Comparison of ENCODE assay signal across 11 mouse cellular contexts in the genomic region with DNA sequence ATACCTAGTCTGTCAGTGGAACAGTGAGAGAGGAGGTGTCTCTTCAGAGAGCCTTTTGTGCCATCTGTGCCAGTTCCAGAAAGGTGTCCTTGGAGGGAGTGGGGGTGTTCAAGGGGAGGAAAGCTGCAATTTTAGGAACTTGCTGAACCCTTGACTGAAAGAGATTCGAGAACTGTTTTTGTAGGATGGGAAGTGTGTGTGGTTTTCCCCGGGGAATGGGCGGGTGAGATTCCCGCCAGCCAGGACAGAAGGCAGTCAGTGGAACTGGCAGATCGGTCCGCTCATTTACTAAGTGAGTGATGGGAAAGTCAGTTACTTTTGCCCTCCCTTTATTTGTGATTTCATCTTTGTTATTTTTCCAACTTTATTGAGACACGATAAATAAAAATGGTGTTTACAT.
"Had no signal": no experiment of that assay in that cellular context is flagged by ENCODE, and none has a peak within 500 bp of the region (broad histone marks: within the 10 kb centered on the region; RNA-seq: fewer than 3 reads in every experiment).

No protein-coding gene starts in this region.

- ATAC-seq: liver, embryonic 12.5 days; midbrain, embryonic 13.5 days had no signal

- DNase-seq: kidney, postnatal 25 days; layer of hippocampus, adult 9-11 months; liver; lung, adult 18-20 months; lung, postnatal 10 days; lung, postnatal 36 days; retina, postnatal 1 day; right cerebral cortex, postnatal 25 days; thymus, postnatal 25 days had no signal
